30 mouse cellular contexts compared by ENCODE assay signal in the genomic region with DNA sequence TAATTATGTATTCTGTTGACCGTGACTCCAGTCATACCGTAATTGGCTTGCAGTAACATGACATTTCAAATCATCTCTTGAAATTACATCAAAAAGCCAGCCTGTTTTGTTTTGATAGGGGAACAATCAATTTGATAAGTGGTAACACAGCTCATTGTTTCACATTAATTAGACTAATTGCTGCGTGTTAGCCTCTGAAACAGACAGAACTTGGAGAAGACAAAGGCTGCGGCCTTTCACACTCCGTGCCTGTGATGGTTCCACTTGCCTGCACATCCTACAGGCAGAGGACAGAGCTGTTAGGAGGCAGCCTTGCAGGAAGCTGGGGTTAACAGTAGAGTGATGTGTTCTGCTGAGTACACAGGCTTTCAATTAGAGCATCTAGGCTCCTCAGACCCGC.
DNase-seq lines count a peak whose midpoint lies in the region; ATAC-seq and TF ChIP-seq lines count a peak whose summit lies in the region.
"Had no signal": no experiment of that assay in that cellular context is flagged by ENCODE, and none has a peak within 500 bp of the region (broad histone marks: within the 10 kb centered on the region; RNA-seq: fewer than 3 reads in every experiment).

No protein-coding gene starts in this region.

- no peak overlapping the region for H3K27ac ChIP-seq in forebrain, embryonic 13.5 days
- no peak overlapping the region for H3K27ac ChIP-seq in forebrain, postnatal 0 days (ENCODE audit: low read depth, low read length)
- no peak overlapping the region for H3K27ac ChIP-seq in kidney, embryonic 16.5 days (ENCODE audit: low read length)
- no peak overlapping the region for H3K27ac ChIP-seq in intestine, postnatal 0 days (ENCODE audit: low read depth, low read length)
- H3K27ac ChIP-seq: embryonic facial prominence, embryonic 10.5 days; embryonic facial prominence, embryonic 15.5 days; heart, embryonic 13.5 days; hindbrain, embryonic 10.5 days; hindbrain, postnatal 0 days; intestine, embryonic 15.5 days; limb, embryonic 10.5 days; limb, embryonic 15.5 days; liver, embryonic 13.5 days; midbrain, embryonic 13.5 days; stomach, postnatal 0 days had no signal

- no peak for DNase-seq in forebrain, postnatal 0 days
- DNase-seq in kidney, postnatal 36 days = no peak
- DNase-seq in brain, embryonic 14.5 days (ENCODE audit: low read depth) = peak; percentile 62
- DNase-seq in retina, postnatal 1 day = peak; percentile 92
- DNase-seq: adrenal gland, postnatal 25 days; cerebellum, adult 18-20 months; gastrocnemius, postnatal 36 days; kidney, adult 8-10 months; layer of hippocampus, postnatal 36 days; liver, embryonic 13.5 days; lung, adult 18-20 months; lung, postnatal 4 days; right cerebral cortex, postnatal 4 days; thymus, adult 2 months; thymus, postnatal 36 days had no signal

- no peak for TF ChIP-seq CTCF in forebrain, postnatal 0 days (IDR thresholded peaks at IDR 0.05; ENCODE audit: low read depth)
- no peak for TF ChIP-seq CTCF in brain, embryonic 14.5 days (IDR thresholded peaks at IDR 0.05; ENCODE audit: borderline replicate concordance, extremely low read depth, insufficient read depth, insufficient read length)
- no peak for TF ChIP-seq CTCF in intestine, postnatal 0 days (IDR thresholded peaks at IDR 0.05; ENCODE audit: low read depth)

- peaks cover 30% of the 10 kb centered on the region for H3K4me1 ChIP-seq in forebrain, embryonic 13.5 days
- no peaks in the 10 kb centered on the region for H3K4me1 ChIP-seq in forebrain, postnatal 0 days (ENCODE audit: insufficient read depth)
- peaks cover 5% of the 10 kb centered on the region for H3K4me1 ChIP-seq in kidney, embryonic 16.5 days (ENCODE audit: insufficient read depth, low read length)
- H3K4me1 ChIP-seq in intestine, postnatal 0 days (replicated peaks; ENCODE audit: control insufficient read depth, insufficient read depth, low read length) = no peaks in the 10 kb centered on the region
- H3K4me1 ChIP-seq: embryonic facial prominence, embryonic 15.5 days; hindbrain, embryonic 10.5 days; intestine, embryonic 15.5 days; limb, embryonic 15.5 days; liver, embryonic 13.5 days; megakaryocyte, embryonic 14.5 days had no signal

- no peak overlapping the region for H3K4me2 ChIP-seq in forebrain, embryonic 13.5 days
- no peak overlapping the region for H3K4me2 ChIP-seq in forebrain, postnatal 0 days (ENCODE audit: low read depth)
- H3K4me2 ChIP-seq in kidney, embryonic 16.5 days (replicated peaks; ENCODE audit: low read depth, low read length) = no peak overlapping the region
- no peak overlapping the region for H3K4me2 ChIP-seq in intestine, postnatal 0 days (replicated peaks; ENCODE audit: low read depth)
- H3K4me2 ChIP-seq: embryonic facial prominence, embryonic 15.5 days; heart, embryonic 13.5 days; intestine, embryonic 15.5 days; limb, embryonic 15.5 days; liver, embryonic 13.5 days; midbrain, embryonic 13.5 days had no signal

- ATAC-seq in forebrain, embryonic 13.5 days = peak; percentile 30; the same call in 1 of the 2 replicates
- no peak for ATAC-seq in forebrain, postnatal 0 days
- peak; percentile 71; the same call in 1 of the 2 replicates for ATAC-seq in kidney, embryonic 16.5 days (ENCODE audit: low FRiP score, low TSS enrichment)
- no peak for ATAC-seq in intestine, postnatal 0 days
- ATAC-seq: hindbrain, postnatal 0 days; intestine, embryonic 15.5 days; lung, postnatal 0 days; midbrain, embryonic 13.5 days had no signal

- 24% methylated on average over 6 of the region's 6 CpGs for WGBS in forebrain, embryonic 13.5 days
- 21% methylated on average over 6 of the region's 6 CpGs for WGBS in forebrain, postnatal 0 days
- 52% methylated on average over 6 of the region's 6 CpGs for WGBS in kidney, embryonic 16.5 days
- WGBS in intestine, postnatal 0 days = 87% methylated on average over 6 of the region's 6 CpGs

- no peak for TF ChIP-seq POLR2A in brain, embryonic 14.5 days (IDR thresholded peaks at IDR 0.05; ENCODE audit: borderline replicate concordance, extremely low read depth, insufficient read depth, insufficient read length, poor library complexity, severe bottlenecking)

- no peak overlapping the region for H3K4me3 ChIP-seq in forebrain, embryonic 13.5 days
- no peak overlapping the region for H3K4me3 ChIP-seq in forebrain, postnatal 0 days (ENCODE audit: low read depth, low read length)
- no peak overlapping the region for H3K4me3 ChIP-seq in kidney, embryonic 16.5 days (ENCODE audit: low read length)
- no peak overlapping the region for H3K4me3 ChIP-seq in intestine, postnatal 0 days (ENCODE audit: low read depth, low read length)
- H3K4me3 ChIP-seq: embryonic facial prominence, embryonic 10.5 days; embryonic facial prominence, embryonic 15.5 days; heart, embryonic 13.5 days; hindbrain, embryonic 10.5 days; intestine, embryonic 15.5 days; limb, embryonic 10.5 days; limb, embryonic 15.5 days; liver, embryonic 13.5 days; megakaryocyte, embryonic 14.5 days; midbrain, embryonic 13.5 days had no signal

- H3K9ac ChIP-seq in forebrain, embryonic 13.5 days = no peak overlapping the region
- no peak overlapping the region for H3K9ac ChIP-seq in forebrain, postnatal 0 days
- no peak overlapping the region for H3K9ac ChIP-seq in kidney, embryonic 16.5 days (replicated peaks; ENCODE audit: low read length)
- H3K9ac ChIP-seq in intestine, postnatal 0 days (ENCODE audit: low read depth, low read length) = no peak overlapping the region
- H3K9ac ChIP-seq: embryonic facial prominence, embryonic 15.5 days; heart, embryonic 13.5 days; intestine, embryonic 15.5 days; limb, embryonic 15.5 days; liver, embryonic 13.5 days; midbrain, embryonic 13.5 days had no signal

- no peaks in the 10 kb centered on the region for H3K36me3 ChIP-seq in forebrain, embryonic 13.5 days (ENCODE audit: poor library complexity, severe bottlenecking)
- no peaks in the 10 kb centered on the region for H3K36me3 ChIP-seq in forebrain, postnatal 0 days (ENCODE audit: insufficient read depth)
- H3K36me3 ChIP-seq in kidney, embryonic 16.5 days (ENCODE audit: insufficient read depth, low read length) = no peaks in the 10 kb centered on the region
- no peaks in the 10 kb centered on the region for H3K36me3 ChIP-seq in intestine, postnatal 0 days (ENCODE audit: control insufficient read depth, insufficient read depth)
- H3K36me3 ChIP-seq: embryonic facial prominence, embryonic 10.5 days; embryonic facial prominence, embryonic 15.5 days; heart, embryonic 13.5 days; hindbrain, embryonic 10.5 days; intestine, embryonic 15.5 days; limb, embryonic 10.5 days; limb, embryonic 15.5 days; liver, embryonic 13.5 days; midbrain, embryonic 13.5 days had no signal

- no peaks in the 10 kb centered on the region for H3K9me3 ChIP-seq in forebrain, embryonic 13.5 days (replicated peaks)
- no peaks in the 10 kb centered on the region for H3K9me3 ChIP-seq in forebrain, postnatal 0 days (ENCODE audit: low read length)
- no peaks in the 10 kb centered on the region for H3K9me3 ChIP-seq in kidney, embryonic 16.5 days (ENCODE audit: low read length)
- H3K9me3 ChIP-seq in intestine, postnatal 0 days (ENCODE audit: control insufficient read depth) = no peaks in the 10 kb centered on the region
- H3K9me3 ChIP-seq: embryonic facial prominence, embryonic 10.5 days; embryonic facial prominence, embryonic 15.5 days; heart, embryonic 13.5 days; hindbrain, embryonic 10.5 days; intestine, embryonic 15.5 days; limb, embryonic 10.5 days; limb, embryonic 15.5 days; liver, embryonic 13.5 days; midbrain, embryonic 13.5 days had no signal

- H3K27me3 ChIP-seq in forebrain, embryonic 13.5 days = 0 out of 2 replicates have a peak, but pooled peaks cover 9% of the 10 kb centered on the region
- H3K27me3 ChIP-seq in forebrain, postnatal 0 days (ENCODE audit: insufficient read depth, low read length) = no peaks in the 10 kb centered on the region
- H3K27me3 ChIP-seq in kidney, embryonic 16.5 days (ENCODE audit: insufficient read depth, low read length) = no peaks in the 10 kb centered on the region
- H3K27me3 ChIP-seq in intestine, postnatal 0 days (replicated peaks; ENCODE audit: control insufficient read depth, insufficient read depth, low read length) = no peaks in the 10 kb centered on the region
- H3K27me3 ChIP-seq: embryonic facial prominence, embryonic 15.5 days; heart, embryonic 13.5 days; intestine, embryonic 15.5 days; limb, embryonic 15.5 days; liver, embryonic 13.5 days; megakaryocyte, embryonic 14.5 days; midbrain, embryonic 13.5 days had no signal

Comparison
In these comparisons a context has a peak if more than half of its experiments do, and no peak if none do; other contexts are left out.
1. ATAC-seq: peak in forebrain, embryonic 13.5 days (single experiment) and kidney, embryonic 16.5 days (single experiment); none in forebrain, postnatal 0 days (single experiment) and intestine, postnatal 0 days (single experiment).
2. DNase-seq: peak in brain, embryonic 14.5 days (single experiment) and retina, postnatal 1 day (single experiment); none in forebrain, postnatal 0 days (single experiment) and kidney, postnatal 36 days (0 of 2).